Mouse (Mus musculus): Measurements from ENCODE around the gene Npr2. TPM values are rescaled to one million over a fixed set of nuclear protein-coding genes. Genes with fewer than 3 reads are reported as not detected.

Npr2 gene
- total and polyA plus RNA-seq, 3 experiments: 0.27 to 2.3 TPM; not detected in 1

DNA sequence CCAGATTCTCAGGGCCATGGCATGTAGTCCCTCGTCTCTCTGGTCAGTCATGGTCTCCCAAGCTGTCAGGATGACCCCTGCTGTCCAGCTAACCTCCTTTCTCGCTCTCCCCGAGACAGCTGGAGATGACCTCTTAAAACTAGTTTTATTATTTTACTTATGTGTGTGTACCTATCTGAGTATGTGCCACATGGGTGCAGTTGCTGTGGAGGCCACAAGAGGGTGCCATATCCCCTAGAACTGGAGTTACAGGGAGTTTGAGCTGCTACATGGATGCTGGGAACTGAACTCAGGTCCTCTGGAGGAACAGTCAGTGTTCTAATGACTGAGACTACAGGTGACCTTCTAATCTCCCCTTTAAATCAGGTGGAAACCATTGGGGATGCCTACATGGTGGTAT, 18.0 kb downstream of the Npr2 start:
- Histone ChIP-seq H3K4me3 (ENCODE audit: control insufficient read depth in 1 of 2, insufficient read depth in 1 of 2, low read depth in 2 of 2, low read length in 2 of 2) (no peak overlapping the region), H3K9ac (ENCODE audit: control insufficient read depth, low read depth, low read length, poor library complexity, severe bottlenecking) (no peak overlapping the region), H3K79me2 (ENCODE audit: control insufficient read depth, insufficient read depth, low read length, poor library complexity) (no peaks in the 10 kb centered on the region), H3K27ac (ENCODE audit: control insufficient read depth, low read depth, low read length) (no peak overlapping the region), H3K27me3 (ENCODE audit: control insufficient read depth in 1 of 2, insufficient read depth in 2 of 2, low read length in 2 of 2) (no peaks in the 10 kb centered on the region), H3K36me3 (ENCODE audit: control insufficient read depth in 1 of 2, insufficient read depth in 2 of 2, low read length in 2 of 2) (peaks cover 0 to 6% of the 10 kb centered on the region in 2 experiments; a peak in 2 of 4 replicates), H3K4me1 (ENCODE audit: control insufficient read depth in 1 of 2, insufficient read depth in 2 of 2, low read length in 2 of 2) (peaks cover 0 to 2% of the 10 kb centered on the region in 2 experiments; a peak in 1 of 4 replicates), H3K9me3 (replicated peaks; ENCODE audit: insufficient read depth, low read length) (no peaks in the 10 kb centered on the region)
- peak; percentile 39 for DNase-seq (ENCODE audit: low read depth, low spot score)
- TF ChIP-seq TBP (IDR thresholded peaks at IDR 0.05; ENCODE audit: low read depth, low read length) (no peak), RAD21 (IDR thresholded peaks at IDR 0.05; ENCODE audit: low read depth, low read length) (peak; percentile 10), SMC3 (IDR thresholded peaks at IDR 0.05; ENCODE audit: low read depth, low read length) (peak; percentile 31), CTCF (IDR thresholded peaks at IDR 0.05 in 2 of 3, conservative IDR thresholded peaks at IDR 0.05 in 1 of 3; ENCODE audit: control insufficient read depth in 1 of 3, insufficient read depth in 1 of 3, low read depth in 2 of 3, low read length in 3 of 3, poor library complexity in 1 of 3, severe bottlenecking in 1 of 3) (peak; percentile 45 to 54 (median 50))

DNA sequence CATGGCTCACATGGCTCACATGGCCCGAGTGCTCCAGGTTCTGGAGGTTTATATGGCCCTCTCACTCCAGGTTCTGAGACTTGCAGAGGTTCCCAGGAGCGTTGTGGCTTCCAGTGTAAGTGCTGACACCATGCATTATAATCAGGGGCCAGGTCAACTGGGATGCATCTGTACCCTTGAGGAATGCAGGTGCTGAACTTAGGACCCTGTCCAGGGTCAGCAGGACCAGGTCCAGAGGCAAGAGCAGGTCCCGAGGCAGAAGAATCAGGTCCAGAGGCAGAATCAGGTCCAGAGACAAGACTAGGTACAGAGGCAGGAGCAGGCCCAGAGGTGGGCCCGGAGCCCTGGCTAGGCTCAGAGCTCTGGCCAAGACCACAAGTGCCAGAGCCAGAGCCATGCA, 21.0 kb downstream of the Npr2 start:
- peak overlapping the region in 1 of 2 experiments; percentile 77; a peak in 3 of 4 replicates for H3K4me3 ChIP-seq (ENCODE audit: control insufficient read depth in 1 of 2, insufficient read depth in 1 of 2, low read depth in 2 of 2, low read length in 2 of 2)
- H3K9ac ChIP-seq (ENCODE audit: control insufficient read depth, low read depth, low read length, poor library complexity, severe bottlenecking): no peak overlapping the region; the same call in 1 of the 2 replicates
- H3K36me3 ChIP-seq (ENCODE audit: control insufficient read depth in 1 of 2, insufficient read depth in 2 of 2, low read length in 2 of 2): peaks cover 0 to 8% of the 10 kb centered on the region in 2 experiments; a peak in 2 of 4 replicates
- H3K27ac ChIP-seq (ENCODE audit: control insufficient read depth, low read depth, low read length): no peak overlapping the region
- peaks cover 3% of the 10 kb centered on the region; the same call in 1 of the 2 replicates for H3K79me2 ChIP-seq (ENCODE audit: control insufficient read depth, insufficient read depth, low read length, poor library complexity)
- DNase-seq (ENCODE audit: low read depth, low spot score): no peak
- no peaks in the 10 kb centered on the region for H3K27me3 ChIP-seq (ENCODE audit: control insufficient read depth in 1 of 2, insufficient read depth in 2 of 2, low read length in 2 of 2)
- H3K9me3 ChIP-seq (replicated peaks; ENCODE audit: insufficient read depth, low read length): no peaks in the 10 kb centered on the region
- TF ChIP-seq MAX (IDR thresholded peaks at IDR 0.05; ENCODE audit: low read length): no peak
- TF ChIP-seq MYC (IDR thresholded peaks at IDR 0.05; ENCODE audit: low read depth, low read length): no peak
- no peak for TF ChIP-seq HCFC1 (IDR thresholded peaks at IDR 0.05; ENCODE audit: low read depth, low read length)
- TF ChIP-seq KAT2A (conservative IDR thresholded peaks at IDR 0.05; ENCODE audit: low read depth, low read length): no peak
- TF ChIP-seq ZNF384 (IDR thresholded peaks at IDR 0.05; ENCODE audit: low read depth, low read length): no peak
- no peak for TF ChIP-seq CHD1 (IDR thresholded peaks at IDR 0.05; ENCODE audit: low read depth, low read length)
- TF ChIP-seq GATA1 (IDR thresholded peaks at IDR 0.05; ENCODE audit: low read depth, low read length): no peak
- TF ChIP-seq ELF1 (IDR thresholded peaks at IDR 0.05; ENCODE audit: low read depth, low read length): no peak
- TF ChIP-seq USF2 (IDR thresholded peaks at IDR 0.05; ENCODE audit: borderline replicate concordance in 1 of 2, insufficient read depth in 1 of 2, low read depth in 1 of 2, low read length in 2 of 2): no peak
- TF ChIP-seq TAL1 (IDR thresholded peaks at IDR 0.05; ENCODE audit: low read length): no peak
- TF ChIP-seq BHLHE40 (IDR thresholded peaks at IDR 0.05; ENCODE audit: borderline replicate concordance, low read depth, low read length): no peak
- no peak for TF ChIP-seq SIN3A (IDR thresholded peaks at IDR 0.05; ENCODE audit: low read length)
- no peak for TF ChIP-seq ZKSCAN1 (IDR thresholded peaks at IDR 0.05; ENCODE audit: low read depth, low read length)
- no peak for TF ChIP-seq POLR2AphosphoS2 (IDR thresholded peaks at IDR 0.05; ENCODE audit: low read length)
- no peak for TF ChIP-seq ZC3H11A (IDR thresholded peaks at IDR 0.05; ENCODE audit: low read depth, low read length)
- no peak for TF ChIP-seq USF1 (IDR thresholded peaks at IDR 0.05; ENCODE audit: low read depth, low read length)
- no peak for TF ChIP-seq NELFE (IDR thresholded peaks at IDR 0.05; ENCODE audit: low read depth, low read length)
- TF ChIP-seq EP300 (IDR thresholded peaks at IDR 0.05; ENCODE audit: low read depth in 1 of 2, low read length in 2 of 2): no peak
- no peak for TF ChIP-seq MXI1 (IDR thresholded peaks at IDR 0.05; ENCODE audit: low read depth, low read length)
- peaks cover 0 to 8% of the 10 kb centered on the region in 2 experiments; a peak in 1 of 4 replicates for H3K4me1 ChIP-seq (ENCODE audit: control insufficient read depth in 1 of 2, insufficient read depth in 2 of 2, low read length in 2 of 2)
